Mouse (Mus musculus) heart, embryonic 13.5 days (tissue): ENCODE results near the gene Kif13a. TPM values are rescaled to one million over a fixed set of nuclear protein-coding genes. Genes with fewer than 3 reads are reported as not detected.

Experiments
- ATAC-seq: fragments of 200-750 bp; cut with Nextera tagmentation; 2 replicates; pipeline ENCODE4 v1.8.0; 2017; ENCODE audit warnings: moderate TSS enrichment; ENCODE audit not compliant: insufficient number of reproducible peaks, low FRiP score, low TSS enrichment; ENCODE audit errors: extremely low read depth
- H3K27ac ChIP-seq: fragments of 300-500 bp; sonication (generic); replicated peaks from 2 replicates; pipeline ENCODE4 v1.5.1; 2015; ENCODE audit warnings: moderate library complexity, mild to moderate bottlenecking, inconsistent platforms
- H3K27me3 ChIP-seq: fragments of 300-500 bp; sonication (generic); replicated peaks from 2 replicates; pipeline ENCODE4 v1.6.1; 2015; ENCODE audit warnings: mild to moderate bottlenecking, inconsistent platforms
- H3K36me3 ChIP-seq: fragments of 300-500 bp; sonication (generic); 2 replicates; pipeline ENCODE4 v1.6.1; 2015; ENCODE audit warnings: mild to moderate bottlenecking, inconsistent platforms
- H3K4me1 ChIP-seq: fragments of 300-500 bp; sonication (generic); 2 replicates; pipeline ENCODE4 v1.6.1; 2015; ENCODE audit warnings: inconsistent platforms
- H3K4me2 ChIP-seq: fragments of 300-500 bp; sonication (generic); 2 replicates; pipeline ENCODE4 v1.6.1; 2015; ENCODE audit warnings: inconsistent platforms, mild to moderate bottlenecking, moderate library complexity
- H3K4me3 ChIP-seq: fragments of 300-500 bp; sonication (generic); 2 replicates; pipeline ENCODE4 v1.5.1; 2015; ENCODE audit warnings: moderate library complexity, mild to moderate bottlenecking, inconsistent platforms
- H3K9ac ChIP-seq: fragments of 300-500 bp; sonication (generic); 2 replicates; pipeline ENCODE4 v1.6.1; 2015; ENCODE audit warnings: inconsistent platforms, mild to moderate bottlenecking, moderate library complexity
- H3K9me3 ChIP-seq: fragments of 300-500 bp; sonication (generic); 2 replicates; pipeline ENCODE4 v1.6.1; 2016; ENCODE audit warnings: inconsistent platforms
- WGBS: fragments of 180-500 bp; shearing (Covaris S2); methylation state at CpG from one replicate; pipeline ENCODE4 v1.1.7; 2015; ENCODE audit warnings: mixed read lengths; 5-methylcytosine and 5-hydroxymethylcytosine counted together
- polyA plus RNA-seq: library from polyadenylated mRNA; unstranded; fragments of >200 nt; fragmentation: Nextera tagmentation; extraction: Ambion mirVana; gene quantifications from 2 replicates; pipeline ENCODE4 v1.2.1, GENCODE M21; 2015

The Kif13a gene
- polyA plus RNA-seq, 1 experiment from 2014 or later, result 22.9 TPM

- Histone ChIP-seq H3K27ac (no peak overlapping the region), H3K4me1 (peaks cover 10% of the 10 kb centered on the region), H3K4me3 (no peak overlapping the region), H3K9me3 (no peaks in the 10 kb centered on the region), H3K27me3 (no peaks in the 10 kb centered on the region), H3K4me2 (no peak overlapping the region), H3K36me3 (peaks cover 44% of the 10 kb centered on the region), H3K9ac (no peak overlapping the region)
- WGBS, result 46% methylated on average over 5 of the region's 5 CpGs
- ATAC-seq, result no peak
Observed at GRCm38 (mm10) chr13:46748138-46748873, 181.4 kb downstream of the Kif13a start.

DNA sequence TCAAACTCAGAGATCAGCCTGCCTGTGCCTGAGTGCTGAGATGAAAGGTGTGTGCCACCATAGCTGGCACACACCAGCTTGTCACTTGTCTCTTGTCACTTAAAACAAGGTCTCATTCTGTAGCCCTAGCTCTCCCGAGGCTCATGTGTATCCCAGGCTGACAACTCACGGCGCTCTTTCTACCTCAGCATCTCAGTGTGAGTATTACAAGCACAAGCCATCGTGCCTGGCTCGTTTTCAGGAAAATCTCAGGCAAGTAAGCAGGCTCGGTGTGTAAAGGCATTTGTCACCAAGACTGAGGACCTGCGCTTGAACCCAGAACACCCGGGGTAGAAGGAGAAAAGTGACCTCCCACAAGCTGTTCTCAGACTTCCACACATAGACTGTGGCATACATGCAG, 185.8 kb downstream of the Kif13a start:
- Histone ChIP-seq H3K9ac (no peak overlapping the region), H3K4me3 (no peak overlapping the region), H3K9me3 (no peaks in the 10 kb centered on the region), H3K27ac (no peak overlapping the region), H3K4me2 (no peak overlapping the region), H3K27me3 (no peaks in the 10 kb centered on the region), H3K4me1 (peaks cover 12% of the 10 kb centered on the region), H3K36me3 (peaks cover 6% of the 10 kb centered on the region; the same call in 1 of the 2 replicates)
- no peak for ATAC-seq
- 72% methylated on average over 8 of the region's 8 CpGs for WGBS

GRCm38 (mm10) chr13:46742367-46742766, 187.3 kb downstream of the Kif13a start:
- WGBS, result 51% methylated on average over 2 of the region's 2 CpGs
- Histone ChIP-seq H3K9me3 (no peaks in the 10 kb centered on the region), H3K9ac (no peak overlapping the region), H3K36me3 (no peaks in the 10 kb centered on the region), H3K4me1 (peaks cover 8% of the 10 kb centered on the region), H3K27me3 (no peaks in the 10 kb centered on the region), H3K4me2 (no peak overlapping the region), H3K27ac (no peak overlapping the region), H3K4me3 (no peak overlapping the region)
- ATAC-seq, result no peak

DNA sequence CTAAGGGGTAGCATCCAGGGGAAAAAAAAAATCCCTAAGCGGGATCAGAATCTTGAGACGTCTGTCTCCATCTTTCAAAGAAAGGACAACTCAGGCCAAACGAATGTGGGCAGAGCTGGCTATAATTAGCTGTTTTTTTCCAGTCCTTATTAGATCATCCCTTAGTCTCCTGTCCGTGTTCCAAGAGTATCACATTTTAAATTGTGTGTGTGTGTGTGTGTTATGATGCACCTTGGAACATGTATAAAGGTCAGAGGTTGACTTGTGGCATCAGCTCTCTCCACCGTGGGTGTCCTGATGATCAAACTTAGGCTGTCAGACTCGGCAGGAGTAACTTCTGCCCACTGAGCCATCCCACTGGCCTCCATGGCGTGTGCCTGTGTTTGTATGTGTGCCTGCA, 190.2 kb downstream of the Kif13a start:
- 64% methylated on average over 7 of the region's 7 CpGs for WGBS
- no peak for ATAC-seq
- H3K4me2 ChIP-seq, result no peak overlapping the region
- no peaks in the 10 kb centered on the region for H3K27me3 ChIP-seq
- H3K27ac ChIP-seq, result no peak overlapping the region
- H3K36me3 ChIP-seq, result no peaks in the 10 kb centered on the region
- no peak overlapping the region for H3K9ac ChIP-seq
- peaks cover 8% of the 10 kb centered on the region for H3K4me1 ChIP-seq
- no peaks in the 10 kb centered on the region for H3K9me3 ChIP-seq
- no peak overlapping the region for H3K4me3 ChIP-seq

DNA sequence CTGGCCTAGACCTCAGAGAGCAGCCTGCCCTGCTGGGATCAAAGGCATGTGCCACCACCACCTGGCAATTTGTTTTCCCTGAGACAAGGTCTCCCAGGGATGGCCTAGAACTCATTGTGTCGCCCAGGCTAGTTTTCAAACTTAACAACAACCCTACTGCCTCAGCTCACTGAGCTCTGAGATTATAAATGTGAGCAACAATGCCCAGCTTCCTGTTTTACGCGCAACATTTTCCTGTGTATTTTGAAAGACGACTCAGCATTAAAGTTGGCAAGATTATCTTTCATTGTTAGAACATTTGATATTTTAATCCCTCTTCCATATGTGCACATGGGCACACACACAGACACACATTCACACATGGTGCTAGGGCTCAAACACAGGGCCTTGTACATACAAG, 192.2 kb downstream of the Kif13a start:
- no peaks in the 10 kb centered on the region for H3K9me3 ChIP-seq
- H3K27ac ChIP-seq, result no peak overlapping the region
- no peaks in the 10 kb centered on the region for H3K27me3 ChIP-seq
- no peak overlapping the region for H3K9ac ChIP-seq
- H3K4me3 ChIP-seq, result no peak overlapping the region
- WGBS, result 71% methylated on average over 4 of the region's 4 CpGs
- no peaks in the 10 kb centered on the region for H3K36me3 ChIP-seq
- H3K4me1 ChIP-seq, result peaks cover 8% of the 10 kb centered on the region
- H3K4me2 ChIP-seq, result no peak overlapping the region
- ATAC-seq, result no peak

GRCm38 (mm10) chr13:46736479-46736865, 193.2 kb downstream of the Kif13a start:
- H3K4me2 ChIP-seq, result peak overlapping the region; percentile 96
- H3K27me3 ChIP-seq, result no peaks in the 10 kb centered on the region
- peak overlapping the region; percentile 84 for H3K9ac ChIP-seq
- ATAC-seq, result no peak
- H3K4me1 ChIP-seq, result peaks cover 6% of the 10 kb centered on the region
- no peaks in the 10 kb centered on the region for H3K9me3 ChIP-seq
- H3K4me3 ChIP-seq, result peak overlapping the region; percentile 68
- H3K36me3 ChIP-seq, result no peaks in the 10 kb centered on the region
- H3K27ac ChIP-seq, result peak overlapping the region; percentile 3; the same call in 1 of the 2 replicates
- WGBS, result 2% methylated on average over 12 of the region's 12 CpGs

DNA sequence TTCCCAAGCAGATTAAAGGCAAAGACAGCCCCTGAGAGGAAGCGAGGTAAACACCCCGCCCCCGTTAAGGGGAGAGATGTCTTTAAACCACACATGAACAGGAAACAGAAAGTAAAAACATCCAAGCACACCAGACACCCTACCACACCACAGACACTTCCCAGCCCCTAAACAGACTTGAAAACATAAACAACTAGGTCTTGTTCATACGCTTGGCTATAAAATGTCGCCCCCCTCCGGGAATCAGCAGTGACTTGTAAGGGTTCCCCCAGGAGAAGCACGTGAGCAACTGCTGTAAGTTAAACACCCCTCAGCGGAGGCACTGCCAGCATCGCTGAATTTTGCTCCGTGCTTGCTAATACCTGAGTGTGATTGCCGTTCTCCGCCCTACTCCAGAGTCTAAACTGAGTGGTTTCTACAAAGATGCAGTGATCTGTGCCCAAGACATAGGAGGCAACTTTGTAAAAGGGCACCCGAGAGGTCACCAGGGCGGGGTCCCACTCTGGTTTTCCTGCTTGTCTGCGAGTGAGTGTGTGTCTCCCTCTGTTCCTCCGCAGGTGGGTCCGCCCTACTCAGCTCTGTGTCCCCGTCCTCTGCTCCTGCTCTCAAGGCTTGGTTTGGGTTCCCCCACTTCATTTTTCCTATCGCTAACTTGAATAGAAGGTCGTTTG, 193.7 kb downstream of the Kif13a start:
- Histone ChIP-seq H3K9ac (peak overlapping the region; percentile 84), H3K4me2 (peak overlapping the region; percentile 96), H3K27me3 (no peaks in the 10 kb centered on the region), H3K27ac (peak overlapping the region; percentile 3; the same call in 1 of the 2 replicates), H3K4me1 (peaks cover 6% of the 10 kb centered on the region), H3K9me3 (no peaks in the 10 kb centered on the region), H3K4me3 (peak overlapping the region; percentile 68), H3K36me3 (no peaks in the 10 kb centered on the region)
- WGBS, result under 1% methylated on average over 20 of the region's 20 CpGs
- ATAC-seq, result peak; percentile 68; the same call in 1 of the 2 replicates

- Histone ChIP-seq H3K9ac (peak overlapping the region; percentile 84), H3K4me1 (peaks cover 6% of the 10 kb centered on the region), H3K36me3 (no peaks in the 10 kb centered on the region), H3K27ac (0 out of 2 replicates have a peak overlapping the region, but pooled peaks have one; percentile 3), H3K4me2 (peak overlapping the region; percentile 96), H3K4me3 (peak overlapping the region; percentile 68), H3K9me3 (no peaks in the 10 kb centered on the region), H3K27me3 (no peaks in the 10 kb centered on the region)
- WGBS, result 35% methylated on average over 11 of the region's 11 CpGs
- no peak for ATAC-seq
Observed at GRCm38 (mm10) chr13:46735219-46735807, 194.4 kb downstream of the Kif13a start.

- ATAC-seq, result no peak
- WGBS, result 63% methylated on average over 2 of the region's 2 CpGs
Observed at GRCm38 (mm10) chr13:46729998-46730397, 199.7 kb downstream of the Kif13a start.

GRCm38 (mm10) chr13:46728411-46728810, 201.3 kb downstream of the Kif13a start:
- no peak for ATAC-seq
- Histone ChIP-seq H3K9me3 (no peaks in the 10 kb centered on the region), H3K9ac (peak overlapping the region; percentile 83), H3K36me3 (no peaks in the 10 kb centered on the region), H3K27ac (peak overlapping the region; percentile 97), H3K4me1 (peaks cover 23% of the 10 kb centered on the region), H3K27me3 (no peaks in the 10 kb centered on the region), H3K4me2 (peak overlapping the region; percentile 72), H3K4me3 (peak overlapping the region; percentile 84)
- 29% methylated on average over 5 of the region's 5 CpGs for WGBS

More at GRCm38 (mm10) chr13:46729998-46730397, 199.7 kb downstream of the Kif13a start:
- H3K27ac ChIP-seq, result no peak overlapping the region
- H3K4me2 ChIP-seq, result no peak overlapping the region
- H3K4me1 ChIP-seq, result peaks cover 14% of the 10 kb centered on the region
- no peak overlapping the region for H3K9ac ChIP-seq
- H3K36me3 ChIP-seq, result no peaks in the 10 kb centered on the region
- no peak overlapping the region for H3K4me3 ChIP-seq
- no peaks in the 10 kb centered on the region for H3K27me3 ChIP-seq
- H3K9me3 ChIP-seq, result no peaks in the 10 kb centered on the region

DNA sequence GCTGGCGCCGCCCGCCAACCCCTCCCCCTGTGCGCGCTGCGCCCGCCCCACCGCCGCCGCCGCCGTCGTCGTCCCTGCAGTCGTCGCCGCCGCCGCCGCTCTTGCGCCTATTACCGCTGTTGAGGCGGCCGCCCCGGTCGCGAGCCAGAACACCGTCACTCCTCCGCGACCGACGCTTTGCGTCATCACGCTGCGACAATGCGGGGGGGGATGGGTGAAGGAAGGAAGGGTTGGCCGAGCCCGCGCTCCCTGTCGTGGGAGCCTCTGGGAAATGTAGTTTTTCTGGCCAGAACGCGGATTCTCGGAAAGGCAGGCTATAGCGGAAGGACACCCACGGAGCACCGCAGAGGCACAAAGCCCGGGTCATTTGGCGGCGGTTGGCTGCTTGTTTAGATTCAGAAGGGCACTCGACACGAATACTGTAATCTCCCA, 201.8 kb downstream of the Kif13a start, which contains the start of gene Nup153:
Gene Nup153, minus strand, starts transcription at position 104 of the 432 bp plus-strand sequence.
- Histone ChIP-seq H3K4me2 (peak within 1 kb of the TSS; percentile 84), H3K36me3 (no peaks in the 10 kb centered on the region), H3K4me3 (peak within 1 kb of the TSS; percentile 84), H3K9ac (peak within 1 kb of the TSS; percentile 98), H3K27me3 (no peaks in the 10 kb centered on the region), H3K4me1 (peaks cover 23% of the 10 kb centered on the region), H3K9me3 (no peaks in the 10 kb centered on the region), H3K27ac (peak within 1 kb of the TSS; percentile 97)
- under 1% methylated on average over 50 of the region's 51 CpGs for WGBS
- peak; percentile 87 for ATAC-seq
